Mouse (Mus musculus): ENCODE results near the gene Col27a1. TPM values are rescaled to one million over a fixed set of nuclear protein-coding genes. Genes with fewer than 3 reads are reported as not detected.

Col27a1 gene
- polyA plus RNA-seq, 1 experiment from 2014 or later: 7.2 TPM

- H3K4me1 ChIP-seq (ENCODE audit: insufficient read depth, low read depth, low read length): no peaks in the 10 kb centered on the region
- no peaks in the 10 kb centered on the region for H3K9me3 ChIP-seq (ENCODE audit: low read length)
- WGBS: 52% methylated on average over 8 of the region's 8 CpGs
- no peak overlapping the region for H3K9ac ChIP-seq (replicated peaks; ENCODE audit: low read depth)
- ATAC-seq (peak; percentile 81), DNase-seq (ENCODE audit: low spot score) (peak; percentile 82)
- H3K36me3 ChIP-seq (ENCODE audit: insufficient read depth, low read length): no peaks in the 10 kb centered on the region
- H3K4me3 ChIP-seq (ENCODE audit: low read depth, low read length): no peak overlapping the region
- TF ChIP-seq EP300 (IDR thresholded peaks at IDR 0.05) (no peak), CTCF (IDR thresholded peaks at IDR 0.05) (no peak)
- no peak overlapping the region for H3K4me2 ChIP-seq (replicated peaks; ENCODE audit: low read depth, low read length)
- H3K27ac ChIP-seq (ENCODE audit: low read length): no peak overlapping the region
- H3K27me3 ChIP-seq (replicated peaks; ENCODE audit: insufficient read depth, low read length): no peaks in the 10 kb centered on the region
Observed at GRCm38 (mm10) chr4:63275251-63275650, 61.4 kb downstream of the Col27a1 start.

- no peak overlapping the region for H3K4me3 ChIP-seq (ENCODE audit: low read depth, low read length)
- ATAC-seq: no peak
Observed at GRCm38 (mm10) chr4:63276571-63276970, 62.8 kb downstream of the Col27a1 start.

DNA sequence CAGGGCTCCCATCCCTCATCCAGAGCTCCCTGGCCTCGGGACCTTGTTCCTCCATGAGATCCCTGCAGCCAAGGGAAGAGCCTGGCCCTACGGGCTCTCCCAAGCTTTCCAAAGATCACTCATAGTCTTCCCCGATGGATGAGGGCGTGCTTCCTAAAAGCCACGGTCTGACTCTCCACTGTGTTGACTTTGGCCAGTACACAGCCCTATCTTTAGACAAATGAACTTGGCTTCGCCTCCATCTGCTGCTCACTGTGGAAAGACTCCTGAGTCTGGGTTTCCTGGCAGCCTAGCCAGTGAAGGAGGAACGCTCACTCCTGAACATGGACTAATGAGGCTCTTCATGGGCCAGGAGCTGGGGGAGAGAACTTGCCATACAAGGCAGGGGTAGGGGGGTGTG, 65.0 kb downstream of the Col27a1 start:
- no peak for TF ChIP-seq EP300 (IDR thresholded peaks at IDR 0.05)
- TF ChIP-seq CTCF (IDR thresholded peaks at IDR 0.05): no peak
- H3K4me3 ChIP-seq (ENCODE audit: low read depth, low read length): no peak overlapping the region
- 55% methylated on average over 7 of the region's 7 CpGs for WGBS
- H3K4me2 ChIP-seq (replicated peaks; ENCODE audit: low read depth, low read length): no peak overlapping the region
- peak; percentile 17 for DNase-seq (ENCODE audit: low spot score)
- no peaks in the 10 kb centered on the region for H3K27me3 ChIP-seq (replicated peaks; ENCODE audit: insufficient read depth, low read length)
- H3K9ac ChIP-seq (replicated peaks; ENCODE audit: low read depth): no peak overlapping the region
- H3K9me3 ChIP-seq (ENCODE audit: low read length): no peaks in the 10 kb centered on the region
- no peaks in the 10 kb centered on the region for H3K4me1 ChIP-seq (ENCODE audit: insufficient read depth, low read depth, low read length)
- H3K36me3 ChIP-seq (ENCODE audit: insufficient read depth, low read length): no peaks in the 10 kb centered on the region
- H3K27ac ChIP-seq (ENCODE audit: low read length): no peak overlapping the region
- no peak for ATAC-seq

More at GRCm38 (mm10) chr4:63276571-63276970, 62.8 kb downstream of the Col27a1 start:
- no peak for TF ChIP-seq EP300 (IDR thresholded peaks at IDR 0.05)
- TF ChIP-seq CTCF (IDR thresholded peaks at IDR 0.05): no peak
- no peak overlapping the region for H3K27ac ChIP-seq (ENCODE audit: low read length)
- H3K9me3 ChIP-seq (ENCODE audit: low read length): no peaks in the 10 kb centered on the region
- H3K27me3 ChIP-seq (replicated peaks; ENCODE audit: insufficient read depth, low read length): no peaks in the 10 kb centered on the region
- H3K4me2 ChIP-seq (replicated peaks; ENCODE audit: low read depth, low read length): no peak overlapping the region
- no peak overlapping the region for H3K9ac ChIP-seq (replicated peaks; ENCODE audit: low read depth)
- 59% methylated on average over 1 of the region's 1 CpGs for WGBS
- H3K4me1 ChIP-seq (ENCODE audit: insufficient read depth, low read depth, low read length): no peaks in the 10 kb centered on the region
- DNase-seq (ENCODE audit: low spot score): no peak
- no peaks in the 10 kb centered on the region for H3K36me3 ChIP-seq (ENCODE audit: insufficient read depth, low read length)

DNA sequence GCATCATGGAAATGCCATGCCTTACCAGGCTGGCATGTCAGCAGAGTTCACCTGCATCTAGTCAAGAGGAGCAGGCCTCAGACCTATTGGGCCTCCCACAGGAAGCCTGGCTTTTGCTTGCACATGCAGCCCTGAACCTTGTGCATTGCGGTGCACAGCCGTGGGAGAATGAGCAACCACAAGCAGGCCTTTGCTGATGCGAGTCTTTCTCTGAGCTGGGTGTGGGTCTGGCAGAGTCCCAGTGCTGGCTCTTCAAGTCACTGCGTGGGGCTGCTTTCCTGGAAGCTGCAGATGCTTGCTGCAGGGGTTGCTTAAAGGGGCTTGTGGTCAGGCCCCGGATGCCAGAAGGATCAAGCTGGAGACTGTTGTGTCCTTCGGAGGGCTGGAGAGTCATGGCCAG, 67.9 kb downstream of the Col27a1 start:
- Histone ChIP-seq H3K27me3 (replicated peaks; ENCODE audit: insufficient read depth, low read length) (no peaks in the 10 kb centered on the region), H3K9me3 (ENCODE audit: low read length) (no peaks in the 10 kb centered on the region), H3K36me3 (ENCODE audit: insufficient read depth, low read length) (no peaks in the 10 kb centered on the region), H3K27ac (ENCODE audit: low read length) (no peak overlapping the region), H3K4me3 (ENCODE audit: low read depth, low read length) (no peak overlapping the region), H3K4me2 (replicated peaks; ENCODE audit: low read depth, low read length) (no peak overlapping the region), H3K4me1 (ENCODE audit: insufficient read depth, low read depth, low read length) (no peaks in the 10 kb centered on the region), H3K9ac (replicated peaks; ENCODE audit: low read depth) (no peak overlapping the region)
- DNase-seq (ENCODE audit: low spot score) (no peak), ATAC-seq (no peak)
- TF ChIP-seq CTCF (IDR thresholded peaks at IDR 0.05) (no peak), EP300 (IDR thresholded peaks at IDR 0.05) (no peak)
- WGBS: 74% methylated on average over 6 of the region's 6 CpGs

- Histone ChIP-seq H3K4me1 (ENCODE audit: insufficient read depth, low read depth, low read length) (no peaks in the 10 kb centered on the region), H3K36me3 (ENCODE audit: insufficient read depth, low read length) (no peaks in the 10 kb centered on the region), H3K4me3 (ENCODE audit: low read depth, low read length) (no peak overlapping the region), H3K27ac (ENCODE audit: low read length) (no peak overlapping the region), H3K9ac (replicated peaks; ENCODE audit: low read depth) (no peak overlapping the region), H3K4me2 (replicated peaks; ENCODE audit: low read depth, low read length) (no peak overlapping the region), H3K27me3 (replicated peaks; ENCODE audit: insufficient read depth, low read length) (no peaks in the 10 kb centered on the region), H3K9me3 (ENCODE audit: low read length) (no peaks in the 10 kb centered on the region)
- no peak for TF ChIP-seq CTCF (IDR thresholded peaks at IDR 0.05)
- no peak for TF ChIP-seq EP300 (IDR thresholded peaks at IDR 0.05)
- ATAC-seq (no peak), DNase-seq (ENCODE audit: low spot score) (no peak)
- WGBS: 76% methylated on average over 5 of the region's 5 CpGs
Observed at GRCm38 (mm10) chr4:63283319-63283718, 69.5 kb downstream of the Col27a1 start.

DNA sequence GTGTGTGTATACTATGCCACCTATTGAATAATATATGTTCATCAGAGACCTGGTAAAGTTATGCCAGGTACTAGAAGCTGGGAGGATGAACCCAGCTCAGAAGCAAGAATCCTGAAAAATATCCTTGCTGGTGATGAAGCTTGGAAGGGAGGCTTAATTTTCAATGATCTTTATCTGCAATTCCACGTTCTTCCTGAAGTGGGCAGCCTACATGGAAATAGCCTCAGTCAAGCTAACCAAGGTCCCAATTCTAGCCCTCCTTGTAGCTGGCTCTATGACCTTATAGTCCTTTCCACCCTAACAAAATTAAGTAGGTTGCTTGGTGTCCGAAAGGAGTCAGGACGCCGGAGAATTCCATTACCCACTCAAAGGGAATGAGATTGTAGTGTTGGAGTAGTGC, 72.2 kb downstream of the Col27a1 start:
- Histone ChIP-seq H3K9ac (replicated peaks; ENCODE audit: low read depth) (no peak overlapping the region), H3K27ac (ENCODE audit: low read length) (no peak overlapping the region), H3K27me3 (replicated peaks; ENCODE audit: insufficient read depth, low read length) (no peaks in the 10 kb centered on the region), H3K4me3 (ENCODE audit: low read depth, low read length) (no peak overlapping the region), H3K36me3 (ENCODE audit: insufficient read depth, low read length) (no peaks in the 10 kb centered on the region), H3K4me2 (replicated peaks; ENCODE audit: low read depth, low read length) (no peak overlapping the region), H3K4me1 (ENCODE audit: insufficient read depth, low read depth, low read length) (no peaks in the 10 kb centered on the region), H3K9me3 (ENCODE audit: low read length) (no peaks in the 10 kb centered on the region)
- DNase-seq (ENCODE audit: low spot score) (no peak), ATAC-seq (no peak)
- TF ChIP-seq CTCF (IDR thresholded peaks at IDR 0.05) (peak; percentile 35), EP300 (IDR thresholded peaks at IDR 0.05) (no peak)
- 82% methylated on average over 4 of the region's 4 CpGs for WGBS

DNA sequence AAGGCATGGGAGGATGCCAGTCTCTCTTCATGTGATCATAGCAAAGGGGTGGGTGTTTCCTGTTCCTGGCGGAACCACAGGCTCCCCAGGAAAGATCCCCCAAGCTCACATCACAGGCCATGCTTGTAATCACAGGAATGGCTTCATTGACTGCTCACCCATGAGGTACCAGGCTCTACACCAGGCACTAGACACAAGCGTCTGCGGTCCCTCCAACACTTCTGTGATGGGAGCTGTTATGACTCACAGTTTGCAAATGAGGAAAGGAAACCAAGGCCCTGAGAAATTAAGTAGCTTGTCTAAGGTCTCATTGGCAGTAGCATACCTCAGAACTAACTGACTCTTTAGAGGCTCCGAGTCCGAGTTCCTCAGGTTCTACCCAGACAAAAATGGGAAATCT, 74.7 kb downstream of the Col27a1 start:
- H3K4me3 ChIP-seq (ENCODE audit: low read depth, low read length): no peak overlapping the region
- ATAC-seq (no peak), DNase-seq (ENCODE audit: low spot score) (peak; percentile 15)
- TF ChIP-seq EP300 (IDR thresholded peaks at IDR 0.05) (no peak), CTCF (IDR thresholded peaks at IDR 0.05) (no peak)
- WGBS: 79% methylated on average over 5 of the region's 5 CpGs
- no peak overlapping the region for H3K27ac ChIP-seq (ENCODE audit: low read length)
- no peaks in the 10 kb centered on the region for H3K9me3 ChIP-seq (ENCODE audit: low read length)
- H3K4me1 ChIP-seq (ENCODE audit: insufficient read depth, low read depth, low read length): no peaks in the 10 kb centered on the region
- H3K27me3 ChIP-seq (replicated peaks; ENCODE audit: insufficient read depth, low read length): no peaks in the 10 kb centered on the region
- H3K4me2 ChIP-seq (replicated peaks; ENCODE audit: low read depth, low read length): no peak overlapping the region
- H3K9ac ChIP-seq (replicated peaks; ENCODE audit: low read depth): no peak overlapping the region
- no peaks in the 10 kb centered on the region for H3K36me3 ChIP-seq (ENCODE audit: insufficient read depth, low read length)
